Mouse (Mus musculus) hindlimb bud, embryonic 11.5 days (tissue): Measurements from ENCODE around the gene Egfem1.

Experiments used
- DNase-seq: peaks from one replicate; pipeline ENCODE4 v3.0.0-alpha.2; 2012; ENCODE audit warnings: low read depth, low spot score; ENCODE audit errors: extremely low spot score

Gene Egfem1

GRCm38 (mm10) chr3:29563171-29563570 lies 481.3 kb downstream of the Egfem1 start:
- no peak for DNase-seq

DNA sequence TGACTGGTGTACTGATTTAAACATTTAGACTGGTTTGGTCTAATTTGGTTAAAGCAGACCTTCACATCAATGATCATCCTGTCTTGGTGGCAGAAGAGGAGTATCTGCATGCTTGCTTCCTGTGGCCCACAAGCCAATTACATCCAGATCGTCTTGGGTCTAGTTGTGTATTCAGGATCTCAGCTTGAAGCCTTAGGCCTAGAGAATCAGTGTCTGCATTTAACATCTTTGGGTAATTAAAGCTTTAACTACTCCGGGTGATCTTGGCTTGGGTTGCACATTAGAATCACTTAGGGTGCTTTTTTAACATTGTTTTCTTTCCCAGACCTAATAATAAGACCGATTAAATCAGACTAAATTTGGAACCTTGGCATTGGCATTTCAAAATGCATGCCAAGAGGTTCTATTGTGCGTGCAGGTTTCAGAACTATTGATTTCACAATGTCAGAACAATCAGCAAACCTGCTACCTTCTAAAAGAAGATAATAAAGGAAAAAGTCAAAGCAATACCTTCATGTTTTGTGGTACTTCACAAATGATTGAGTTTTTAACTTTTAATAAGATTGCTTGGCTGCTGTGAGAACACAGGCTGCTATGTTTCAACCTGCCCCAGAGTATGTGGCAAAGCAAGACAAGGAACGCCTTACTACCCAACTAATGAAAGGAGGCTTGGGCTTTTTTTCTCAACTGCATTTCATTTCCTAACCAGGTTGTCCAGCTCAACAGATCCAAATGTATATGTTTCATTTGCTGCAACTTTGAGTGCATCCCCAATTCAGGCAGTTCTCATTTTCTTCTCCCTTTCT lies 496.4 kb downstream of the Egfem1 start:
- no peak for DNase-seq

- DNase-seq = no peak
Measured at GRCm38 (mm10) chr3:29582749-29583148, 500.9 kb downstream of the Egfem1 start.

- no peak for DNase-seq
Measured at GRCm38 (mm10) chr3:29602140-29602539, 520.3 kb downstream of the Egfem1 start.

GRCm38 (mm10) chr3:29608713-29609112 lies 526.9 kb downstream of the Egfem1 start:
- no peak for DNase-seq

- no peak for DNase-seq
Measured at GRCm38 (mm10) chr3:29609174-29609573, 527.4 kb downstream of the Egfem1 start.

- DNase-seq = no peak
Measured at GRCm38 (mm10) chr3:29619586-29619985, 537.8 kb downstream of the Egfem1 start.

DNA sequence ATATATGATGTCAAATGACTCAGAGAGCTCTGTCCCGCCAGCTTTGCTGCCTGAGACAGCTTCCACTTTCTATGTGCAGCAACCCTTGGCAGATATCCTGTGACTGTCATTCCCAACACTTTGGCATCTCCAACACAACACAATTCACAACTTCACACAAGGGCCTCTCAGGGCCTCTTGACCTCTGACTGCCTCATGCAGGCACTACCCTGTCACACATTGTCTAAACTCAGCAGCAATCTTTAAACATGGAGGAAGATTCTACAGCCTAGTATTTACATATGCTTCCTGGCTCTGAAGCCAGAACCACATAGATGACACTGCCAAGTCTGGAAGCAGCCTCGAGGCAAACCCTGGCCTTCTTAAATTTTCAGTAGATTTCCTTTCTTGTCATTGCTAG lies 558.0 kb downstream of the Egfem1 start:
- DNase-seq = no peak

- no peak for DNase-seq
Measured at GRCm38 (mm10) chr3:29666796-29667195, 585.0 kb downstream of the Egfem1 start.

DNA sequence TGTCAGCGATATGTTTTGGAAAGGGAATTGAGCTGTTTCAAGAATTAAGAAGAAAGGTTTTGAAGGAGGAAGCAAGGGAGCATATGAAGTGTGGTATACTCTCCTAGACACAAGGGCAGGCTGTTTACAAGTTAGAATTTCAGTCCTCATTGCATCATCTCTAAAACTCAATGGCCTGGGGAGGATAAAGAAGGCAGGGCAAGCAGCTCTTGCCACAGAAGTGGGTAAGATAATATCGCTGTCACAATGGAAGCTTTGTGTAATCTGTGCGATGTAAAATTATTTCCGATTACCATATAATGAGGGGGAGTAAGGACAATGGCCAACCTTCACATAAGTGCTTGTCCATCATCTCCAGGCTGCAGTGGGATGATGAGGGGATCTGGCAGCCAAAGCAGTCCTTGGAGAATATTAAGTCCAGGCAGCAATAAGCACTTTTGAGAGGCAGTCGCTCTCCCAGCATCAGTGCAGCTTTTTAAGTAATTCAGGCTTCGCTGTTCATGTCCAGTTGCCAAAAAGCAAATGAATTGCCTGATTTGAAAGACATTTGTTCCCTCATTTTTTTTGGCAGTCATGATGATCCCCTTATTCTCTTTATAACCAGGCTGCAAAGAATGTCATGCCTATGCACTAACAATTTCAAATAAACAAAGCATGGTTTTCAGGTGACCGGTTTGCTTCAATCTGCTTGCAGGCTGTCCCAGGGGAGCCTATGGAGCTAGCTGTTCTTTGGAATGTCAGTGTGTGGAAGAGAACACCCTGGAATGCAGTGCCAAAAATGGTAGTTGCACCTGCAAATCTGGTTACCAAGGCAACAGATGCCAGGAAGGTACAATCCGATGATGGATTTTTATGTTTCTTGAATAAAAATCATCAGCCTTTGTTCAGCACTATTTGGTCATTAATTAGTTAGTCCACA lies 607.8 kb downstream of the Egfem1 start:
- no peak for DNase-seq

GRCm38 (mm10) chr3:29701126-29701525 lies 619.3 kb downstream of the Egfem1 start:
- no peak for DNase-seq

DNA sequence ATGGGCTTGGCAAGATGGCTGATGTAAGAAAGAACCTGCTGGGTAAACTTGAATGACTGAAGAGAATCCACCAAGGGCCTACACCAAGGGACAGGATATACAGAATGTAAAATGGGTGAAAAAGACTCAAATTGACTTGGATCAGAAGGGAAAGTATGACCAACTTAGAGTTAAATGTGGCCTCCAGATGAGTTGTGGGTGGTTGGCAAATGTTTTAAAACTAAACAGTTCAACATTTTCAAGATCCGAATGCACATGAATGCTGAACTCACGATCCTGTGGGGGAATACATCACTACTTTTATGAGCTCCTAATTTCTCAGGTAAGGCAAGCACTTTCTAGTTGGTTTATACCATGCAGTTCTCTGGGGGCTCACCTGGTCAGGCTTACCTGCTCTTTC lies 625.0 kb downstream of the Egfem1 start:
- DNase-seq = no peak

- no peak for DNase-seq
Measured at GRCm38 (mm10) chr3:29707467-29707866, 625.6 kb downstream of the Egfem1 start.

DNA sequence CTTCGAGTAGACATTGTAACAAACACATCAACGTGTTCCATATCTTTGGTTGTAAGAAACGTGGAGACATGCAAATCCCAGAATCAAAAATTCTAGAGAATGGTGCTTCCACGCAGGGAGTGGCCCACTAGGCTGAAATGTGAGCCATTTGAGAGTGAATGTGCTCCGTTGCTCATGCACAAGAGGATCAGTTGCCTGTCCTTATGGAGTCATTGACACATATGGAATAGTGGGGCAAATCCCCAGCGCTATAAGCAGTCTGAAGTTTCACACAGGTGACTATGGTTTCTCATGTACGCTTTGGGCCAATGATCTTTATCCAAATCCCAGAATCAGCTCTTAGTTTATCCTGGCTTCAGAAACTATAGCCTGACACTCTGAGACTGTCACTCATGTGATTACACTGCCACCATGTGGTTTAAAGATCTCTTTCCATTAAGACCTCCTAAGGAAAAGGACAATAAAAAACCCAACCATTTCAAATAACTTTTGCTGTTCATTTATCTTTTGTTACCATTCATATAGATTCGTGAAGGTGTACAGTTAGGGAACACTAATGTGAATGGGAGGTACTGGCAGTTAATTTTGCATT lies 644.6 kb downstream of the Egfem1 start:
- peak; percentile 26 for DNase-seq

- no peak for DNase-seq
Measured at GRCm38 (mm10) chr3:29730062-29730760, 648.4 kb downstream of the Egfem1 start.

GRCm38 (mm10) chr3:29731509-29731908 lies 649.7 kb downstream of the Egfem1 start:
- no peak for DNase-seq

GRCm38 (mm10) chr3:29732626-29733025 lies 650.8 kb downstream of the Egfem1 start:
- no peak for DNase-seq

DNA sequence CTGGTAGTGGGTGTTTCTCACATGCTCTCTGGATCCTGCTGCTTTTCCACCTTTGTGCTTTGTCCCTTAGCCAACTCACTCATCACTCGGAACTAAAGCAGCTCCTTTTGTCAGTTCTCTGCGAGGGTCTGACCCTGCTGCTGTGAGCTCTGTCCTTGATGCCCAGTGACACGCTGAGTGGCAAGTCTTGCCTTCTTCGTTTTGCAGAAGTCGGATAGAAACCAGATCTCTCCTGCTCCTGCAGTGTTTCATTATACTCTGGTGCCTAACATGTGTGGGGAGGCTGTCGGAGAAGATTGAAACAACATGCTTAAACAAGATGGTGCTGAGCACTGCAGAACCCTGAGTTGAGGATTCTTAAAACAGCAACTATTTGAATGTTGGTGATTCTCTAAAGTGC lies 652.4 kb downstream of the Egfem1 start:
- no peak for DNase-seq

DNA sequence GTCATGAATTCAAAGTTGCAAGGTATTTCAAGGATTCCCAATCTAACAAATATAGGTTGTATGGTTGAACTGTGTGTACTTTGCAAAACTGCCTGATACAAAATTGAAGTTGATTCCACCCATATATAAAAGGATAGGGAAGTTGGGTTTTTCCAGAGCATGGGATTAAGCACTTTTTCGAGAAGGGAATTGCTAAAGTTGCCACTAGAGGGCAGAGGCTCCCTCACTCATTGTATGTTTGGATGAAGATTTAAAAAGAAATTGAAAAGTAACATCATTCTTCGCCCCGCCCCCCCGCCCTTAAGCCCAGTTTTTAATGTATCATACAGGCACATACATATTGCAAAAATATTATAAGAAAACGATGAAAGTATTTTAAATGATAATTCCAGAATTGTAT lies 657.5 kb downstream of the Egfem1 start:
- no peak for DNase-seq
